Mouse (Mus musculus) neutrophil, adult 5-6 weeks (primary cell): ENCODE data around the gene Mef2c. TPM values are rescaled to one million over a fixed set of nuclear protein-coding genes. Genes with fewer than 3 reads are reported as not detected.

Experiments
- ATAC-seq: fragments of 151-379, 151-347 bp; 2 replicates; pipeline ENCODE4 v1.8.0; 2017; ENCODE audit warnings: mild to moderate bottlenecking, moderate TSS enrichment; ENCODE audit not compliant: insufficient number of reproducible peaks, poor library complexity, low FRiP score, severe bottlenecking; ENCODE audit errors: extremely low read depth
- total RNA-seq: library from RNA; stranded (forward); fragments of 200-1000 nt; gene quantifications from 2 replicates; pipeline ENCODE4 v1.2.3, GENCODE M21; 2017

The Mef2c gene
- total RNA-seq, 1 experiment from 2014 or later = 676 TPM

DNA sequence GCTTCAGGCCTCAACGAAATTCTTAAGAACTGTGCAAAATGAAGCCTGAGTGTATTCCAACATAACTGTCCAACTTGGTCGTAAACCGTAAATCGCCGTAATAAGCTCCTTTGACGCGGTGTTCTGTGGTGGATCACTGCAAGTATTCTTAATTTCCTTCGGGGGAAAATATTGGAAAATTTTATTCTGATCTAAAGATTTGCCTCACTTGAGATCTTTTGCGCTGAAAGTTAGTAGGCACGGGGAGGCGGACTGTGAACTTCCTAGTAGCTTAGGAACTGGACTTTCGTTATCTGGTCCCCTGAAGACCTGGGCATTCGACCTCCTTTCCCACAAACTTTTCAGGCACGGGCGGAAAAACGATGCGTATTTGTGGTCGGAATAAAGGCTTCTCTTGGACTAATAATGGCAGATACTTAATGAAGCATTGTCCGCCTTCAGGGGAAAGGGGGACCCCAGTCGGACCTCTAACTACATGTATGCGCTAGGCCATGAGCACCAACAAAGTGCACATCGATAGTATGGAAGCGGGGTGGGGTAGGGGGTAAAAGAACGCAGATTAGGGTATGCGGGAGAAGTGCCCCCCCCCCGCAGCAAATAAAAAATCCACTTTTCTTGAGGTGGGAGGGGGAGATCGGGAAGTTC, 212.3 kb downstream of the Mef2c start:
- ATAC-seq = no peak
